Mouse (Mus musculus) right cerebral cortex, adult 2 months (tissue): Measurements from ENCODE around the gene Ubox5.
A peak's percentile ranks its signal among the peaks of the same experiment; 100 is the strongest.
"Not testable (repeated sequence)": the region's sequence is repeated elsewhere in the genome, so short reads cannot be mapped to it uniquely, and the experiment has no call there.

Experiments used
- DNase-seq, 2 experiments: peaks; one replicate each; pipeline ENCODE4 v3.0.0; 2021 to 2022; ENCODE audit warnings: low spot score in 2 of 2

The Ubox5 gene

GRCm38 (mm10) chr2:130629839-130630203 lies at the start of gene Ubox5, which contains the start of gene Fastkd5:
Gene Ubox5 (minus strand): TSS chr2:130630038.
Gene Fastkd5 (minus strand): TSS chr2:130630027.
- peak; percentile 95 to 96 for DNase-seq

GRCm38 (mm10) chr2:130679154-130679553 lies 49.3 kb upstream of the Ubox5 start:
- no peak for DNase-seq

- no peak for DNase-seq
Observed at GRCm38 (mm10) chr2:130677211-130677610, 47.4 kb upstream of the Ubox5 start.

- peak; percentile 84 to 87 for DNase-seq
Observed at GRCm38 (mm10) chr2:130667559-130667958, 37.7 kb upstream of the Ubox5 start, which contains the start of gene Itpa. Gene Itpa (plus strand): TSS chr2:130667610.

GRCm38 (mm10) chr2:130664102-130664701 lies 34.4 kb upstream of the Ubox5 start, which contains the start of gene Ddrgk1:
Gene Ddrgk1 (minus strand): TSS chr2:130664659.
- peak; percentile 93 to 97 for DNase-seq

- DNase-seq, result no peak
Observed at GRCm38 (mm10) chr2:130663342-130663741, 33.5 kb upstream of the Ubox5 start.

GRCm38 (mm10) chr2:130658530-130658929 lies 28.7 kb upstream of the Ubox5 start:
- peak; percentile 44 to 47 for DNase-seq

GRCm38 (mm10) chr2:130657541-130657940 lies 27.7 kb upstream of the Ubox5 start:
- peak; percentile 85 to 88 for DNase-seq

GRCm38 (mm10) chr2:130656536-130656935 lies 26.7 kb upstream of the Ubox5 start:
- peak; percentile 75 to 83 for DNase-seq

- no peak for DNase-seq
Observed at GRCm38 (mm10) chr2:130655660-130656339, 26.0 kb upstream of the Ubox5 start.

- DNase-seq, result no peak
Observed at GRCm38 (mm10) chr2:130653760-130654159, 23.9 kb upstream of the Ubox5 start.

- DNase-seq, result peak in 1 of 2 experiments; percentile 49
Observed at GRCm38 (mm10) chr2:130653303-130653702, 23.5 kb upstream of the Ubox5 start.

GRCm38 (mm10) chr2:130649028-130649427 lies 19.2 kb upstream of the Ubox5 start:
- not testable (repeated sequence) for DNase-seq

- DNase-seq, result no peak
Observed at GRCm38 (mm10) chr2:130645198-130645597, 15.4 kb upstream of the Ubox5 start.

GRCm38 (mm10) chr2:130642684-130643369 lies 13.0 kb upstream of the Ubox5 start, which contains the start of gene Lzts3:
Gene Lzts3 (minus strand): TSS chr2:130642803.
- DNase-seq, result peak; percentile 86

GRCm38 (mm10) chr2:130642197-130642660 lies 12.4 kb upstream of the Ubox5 start:
- peak in 1 of 2 experiments; percentile 51 for DNase-seq

GRCm38 (mm10) chr2:130641351-130642025 lies 11.7 kb upstream of the Ubox5 start:
- DNase-seq, result no peak

GRCm38 (mm10) chr2:130639276-130639675 lies 9.4 kb upstream of the Ubox5 start:
- no peak for DNase-seq

GRCm38 (mm10) chr2:130638101-130638611 lies 8.3 kb upstream of the Ubox5 start:
- DNase-seq, result no peak

GRCm38 (mm10) chr2:130635847-130636246 lies 6.0 kb upstream of the Ubox5 start:
- DNase-seq, result no peak

GRCm38 (mm10) chr2:130634739-130635411 lies 5.0 kb upstream of the Ubox5 start:
- no peak for DNase-seq
